Mouse (Mus musculus) stomach, embryonic 16.5 days (tissue): ENCODE results near the gene Glod5. TPM values are rescaled to one million over a fixed set of nuclear protein-coding genes. Genes with fewer than 3 reads are reported as not detected.
"Not testable (repeated sequence)": the region's sequence is repeated elsewhere in the genome, so short reads cannot be mapped to it uniquely, and the experiment has no call there.

Experiments used
- ATAC-seq: fragments of 200-750 bp; cut with Nextera tagmentation; 2 replicates; pipeline ENCODE4 v1.8.0; 2017; ENCODE audit warnings: moderate number of reproducible peaks, moderate TSS enrichment; ENCODE audit not compliant: insufficient read depth, low FRiP score
- H3K27ac ChIP-seq: fragments of 300-500 bp; sonication (generic); 2 replicates; pipeline ENCODE4 v1.5.1; 2014; ENCODE audit warnings: low read length
- H3K27me3 ChIP-seq: fragments of 300-500 bp; sonication (generic); 2 replicates; pipeline ENCODE4 v1.6.1; 2014; ENCODE audit warnings: low read length, control low read depth, mixed read lengths; ENCODE audit not compliant: control insufficient read depth, insufficient read depth
- H3K36me3 ChIP-seq: fragments of 300-500 bp; sonication (generic); 2 replicates; pipeline ENCODE4 v1.6.1; 2014; ENCODE audit warnings: low read length; ENCODE audit not compliant: control insufficient read depth, insufficient read depth
- H3K4me1 ChIP-seq: fragments of 300-500 bp; sonication (generic); 2 replicates; pipeline ENCODE4 v1.6.1; 2014; ENCODE audit warnings: low read length, control low read depth, mixed read lengths; ENCODE audit not compliant: control insufficient read depth, insufficient read depth
- H3K4me2 ChIP-seq: fragments of 300-500 bp; sonication (generic); 2 replicates; pipeline ENCODE4 v1.6.1; 2014; ENCODE audit warnings: low read depth, low read length, mixed read lengths
- H3K4me3 ChIP-seq: fragments of 300-500 bp; sonication (generic); replicated peaks from 2 replicates; pipeline ENCODE4 v1.5.1; 2014; ENCODE audit warnings: mild to moderate bottlenecking, low read length
- H3K9ac ChIP-seq: fragments of 300-500 bp; sonication (generic); 2 replicates; pipeline ENCODE4 v1.6.1; 2014; ENCODE audit warnings: low read length
- H3K9me3 ChIP-seq: fragments of 300-500 bp; sonication (generic); replicated peaks from 2 replicates; pipeline ENCODE4 v1.6.1; 2016; ENCODE audit warnings: low read length, control low read depth; ENCODE audit not compliant: control insufficient read depth
- WGBS: fragments of 180-500 bp; shearing (Covaris S2); extraction: QIAGEN DNeasy Blood & Tissue Kit; methylation state at CpG from one replicate; pipeline ENCODE4 v1.1.7; 2014; 5-methylcytosine and 5-hydroxymethylcytosine counted together
- polyA plus RNA-seq: library from polyadenylated mRNA; unstranded; fragments of >200 nt; fragmentation: Nextera tagmentation; extraction: Ambion mirVana; gene quantifications from 2 replicates; pipeline ENCODE4 v1.2.1, GENCODE M21; 2015

The Glod5 gene
- polyA plus RNA-seq, 1 experiment from 2014 or later = 1.8 TPM

GRCm38 (mm10) chrX:8013157-8013556 lies 5.1 kb downstream of the Glod5 start:
- Histone ChIP-seq H3K9ac (no peak overlapping the region), H3K9me3 (no peaks in the 10 kb centered on the region), H3K4me1 (no peaks in the 10 kb centered on the region), H3K27me3 (no peaks in the 10 kb centered on the region), H3K4me3 (no peak overlapping the region), H3K4me2 (no peak overlapping the region), H3K36me3 (no peaks in the 10 kb centered on the region), H3K27ac (no peak overlapping the region)
- WGBS = 23% methylated on average over 2 of the region's 2 CpGs
- ATAC-seq = no peak

DNA sequence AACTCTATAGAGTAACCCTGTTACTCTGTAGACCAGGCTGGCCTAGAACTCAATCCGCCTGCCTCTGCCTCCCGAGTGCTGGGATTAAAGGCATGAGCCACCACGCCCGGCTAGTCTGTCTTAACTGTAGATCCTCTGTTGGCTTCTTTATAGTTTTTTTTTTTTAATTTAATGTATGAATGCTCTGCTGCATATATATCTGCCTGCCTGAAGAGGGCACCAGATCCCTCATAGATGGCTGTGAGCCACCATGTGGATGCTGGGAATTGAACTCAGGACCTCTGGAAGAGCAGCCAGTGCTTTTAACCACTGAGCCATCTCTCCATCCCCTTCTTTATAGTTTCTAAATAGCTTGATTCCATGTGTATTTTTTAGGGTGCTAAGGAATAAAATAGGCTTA lies 8.9 kb downstream of the Glod5 start:
- not testable (repeated sequence) for ATAC-seq, H3K27me3 ChIP-seq, H3K4me3 ChIP-seq, H3K4me2 ChIP-seq, H3K36me3 ChIP-seq, H3K27ac ChIP-seq, H3K9me3 ChIP-seq, H3K9ac ChIP-seq, H3K4me1 ChIP-seq
- 86% methylated on average over 4 of the region's 4 CpGs for WGBS

DNA sequence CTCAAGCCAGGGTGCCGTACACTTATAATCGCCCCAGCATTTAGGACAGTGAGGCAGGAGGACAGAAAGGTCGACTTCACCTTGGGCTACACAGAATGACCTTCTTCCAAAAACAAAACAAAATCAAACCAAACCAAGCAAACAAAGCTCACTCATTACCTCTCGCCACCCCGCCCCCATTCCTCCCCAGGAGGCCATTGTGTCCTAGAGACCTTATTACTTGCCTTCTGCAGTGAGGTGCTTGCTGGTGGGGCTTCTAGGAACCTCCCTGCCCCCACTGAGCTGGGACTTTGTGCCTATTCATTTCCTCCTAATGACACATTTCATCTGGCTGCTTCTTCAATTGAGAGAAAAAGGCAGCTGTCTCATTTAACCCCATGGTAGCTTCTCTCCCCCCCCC lies 9.7 kb downstream of the Glod5 start:
- no peak overlapping the region for H3K9ac ChIP-seq
- no peak overlapping the region for H3K4me2 ChIP-seq
- 40% methylated on average over 5 of the region's 5 CpGs for WGBS
- no peaks in the 10 kb centered on the region for H3K27me3 ChIP-seq
- H3K36me3 ChIP-seq = no peaks in the 10 kb centered on the region
- H3K4me1 ChIP-seq = no peaks in the 10 kb centered on the region
- H3K9me3 ChIP-seq = no peaks in the 10 kb centered on the region
- ATAC-seq = no peak
- no peak overlapping the region for H3K27ac ChIP-seq
- no peak overlapping the region for H3K4me3 ChIP-seq

DNA sequence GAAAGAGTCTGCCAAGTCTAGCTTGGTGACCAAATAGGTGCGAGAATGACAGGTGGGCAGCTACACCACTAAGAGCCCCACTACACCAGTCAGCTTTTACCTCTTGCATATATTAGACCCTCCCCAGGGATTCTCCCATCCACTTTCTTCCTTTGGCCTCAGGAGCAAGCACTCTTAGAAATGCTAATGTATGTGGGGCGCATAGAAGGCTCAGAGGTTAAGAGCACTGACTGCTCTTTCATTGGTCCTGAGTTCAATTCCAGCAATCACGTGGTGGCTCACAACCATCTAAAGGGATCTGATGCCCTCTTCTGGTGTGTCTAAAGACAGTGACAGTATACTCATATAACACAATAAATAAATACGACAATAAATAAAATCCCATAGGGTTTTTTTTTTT lies 15.3 kb downstream of the Glod5 start:
- no peak for ATAC-seq
- Histone ChIP-seq H3K9ac (no peak overlapping the region), H3K4me2 (no peak overlapping the region), H3K36me3 (no peaks in the 10 kb centered on the region), H3K27ac (no peak overlapping the region), H3K9me3 (no peaks in the 10 kb centered on the region), H3K4me3 (no peak overlapping the region), H3K4me1 (no peaks in the 10 kb centered on the region), H3K27me3 (no peaks in the 10 kb centered on the region)
- WGBS = 65% methylated on average over 4 of the region's 4 CpGs

GRCm38 (mm10) chrX:8002001-8002400 lies 16.3 kb downstream of the Glod5 start:
- Histone ChIP-seq H3K9ac (no peak overlapping the region), H3K27ac (no peak overlapping the region)
- 32% methylated on average over 5 of the region's 5 CpGs for WGBS

GRCm38 (mm10) chrX:8000546-8001192 lies 17.6 kb downstream of the Glod5 start:
- H3K4me1 ChIP-seq = no peaks in the 10 kb centered on the region
- no peaks in the 10 kb centered on the region for H3K27me3 ChIP-seq
- H3K4me3 ChIP-seq = no peak overlapping the region
- H3K4me2 ChIP-seq = no peak overlapping the region
- ATAC-seq = no peak
- no peaks in the 10 kb centered on the region for H3K36me3 ChIP-seq
- no peak overlapping the region for H3K9ac ChIP-seq
- H3K9me3 ChIP-seq = no peaks in the 10 kb centered on the region
- H3K27ac ChIP-seq = no peak overlapping the region
- WGBS = 70% methylated on average over 3 of the region's 3 CpGs

More at GRCm38 (mm10) chrX:8002001-8002400, 16.3 kb downstream of the Glod5 start:
- no peaks in the 10 kb centered on the region for H3K4me1 ChIP-seq
- no peak overlapping the region for H3K4me3 ChIP-seq
- no peak overlapping the region for H3K4me2 ChIP-seq
- ATAC-seq = no peak
- H3K9me3 ChIP-seq = no peaks in the 10 kb centered on the region
- no peaks in the 10 kb centered on the region for H3K36me3 ChIP-seq
- H3K27me3 ChIP-seq = no peaks in the 10 kb centered on the region

GRCm38 (mm10) chrX:7993068-7993735 lies 25.1 kb downstream of the Glod5 start:
- no peaks in the 10 kb centered on the region for H3K27me3 ChIP-seq
- H3K4me2 ChIP-seq = no peak overlapping the region
- no peaks in the 10 kb centered on the region for H3K9me3 ChIP-seq
- no peak overlapping the region for H3K27ac ChIP-seq
- no peaks in the 10 kb centered on the region for H3K4me1 ChIP-seq
- no peaks in the 10 kb centered on the region for H3K36me3 ChIP-seq
- H3K4me3 ChIP-seq = no peak overlapping the region
- WGBS = 59% methylated on average over 10 of the region's 10 CpGs
- H3K9ac ChIP-seq = no peak overlapping the region
- no peak for ATAC-seq

GRCm38 (mm10) chrX:7992379-7993067 lies 25.8 kb downstream of the Glod5 start:
- ATAC-seq = no peak
- WGBS = 56% methylated on average over 8 of the region's 8 CpGs
- no peak overlapping the region for H3K4me2 ChIP-seq
- H3K9me3 ChIP-seq = no peaks in the 10 kb centered on the region
- no peaks in the 10 kb centered on the region for H3K36me3 ChIP-seq
- H3K4me3 ChIP-seq = no peak overlapping the region
- H3K27ac ChIP-seq = no peak overlapping the region
- no peaks in the 10 kb centered on the region for H3K27me3 ChIP-seq
- no peaks in the 10 kb centered on the region for H3K4me1 ChIP-seq
- no peak overlapping the region for H3K9ac ChIP-seq

DNA sequence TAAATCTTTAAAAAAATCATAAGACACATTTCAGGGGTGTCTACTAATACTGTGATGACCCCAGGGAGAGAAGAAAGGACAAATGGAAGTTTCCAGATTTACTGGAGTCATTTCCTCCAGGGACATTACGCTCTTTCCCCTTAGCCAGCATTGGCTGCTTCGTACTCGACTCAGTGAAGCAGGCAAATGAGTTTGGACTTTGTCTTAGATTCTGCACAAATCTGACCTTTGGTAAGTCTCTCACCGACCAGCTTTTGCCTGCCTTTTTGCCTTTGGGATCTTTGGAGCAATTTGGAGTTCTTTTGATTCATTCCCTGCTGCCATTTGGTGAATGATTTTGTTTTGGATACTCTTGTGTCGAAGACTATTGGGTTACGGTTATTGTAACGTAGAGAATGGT lies 36.9 kb downstream of the Glod5 start:
- Histone ChIP-seq H3K9me3 (no peaks in the 10 kb centered on the region), H3K36me3 (no peaks in the 10 kb centered on the region), H3K9ac (no peak overlapping the region), H3K27me3 (no peaks in the 10 kb centered on the region), H3K4me2 (no peak overlapping the region), H3K4me3 (no peak overlapping the region), H3K4me1 (no peaks in the 10 kb centered on the region), H3K27ac (no peak overlapping the region)
- ATAC-seq = no peak
- 84% methylated on average over 7 of the region's 7 CpGs for whole genome bisulfite sequencing
